Mouse (Mus musculus) E14TG2a.4 (cell line): ENCODE measurements around the gene Dab1.

Experiments used
- CTCF ChIP-seq: conservative IDR thresholded peaks from 2 replicates; pipeline ENCODE4 v1.5.1; 2014; ENCODE audit warnings: low read length
- NANOG ChIP-seq: IDR thresholded peaks from 2 replicates; pipeline ENCODE4 v1.6.1; 2014; ENCODE audit warnings: borderline replicate concordance, low read length, mixed read lengths
- POU5F1 ChIP-seq: IDR thresholded peaks from 2 replicates; pipeline ENCODE4 v1.6.1; 2014; ENCODE audit warnings: low read length, borderline replicate concordance

- TF ChIP-seq CTCF (no peak), NANOG (no peak), POU5F1 (no peak)
Measured at GRCm38 (mm10) chr4:104472915-104473314, 853.8 kb downstream of the Dab1 start.
